Mouse (Mus musculus) megakaryocyte, embryonic 14.5 days (primary cell): ENCODE data around the gene Wnt16.

ENCODE experiments used
- FLI1 ChIP-seq: IDR thresholded peaks from 2 replicates; pipeline ENCODE4 v1.6.1; 2012; ENCODE audit warnings: low read length, inconsistent platforms, mixed read lengths
- GATA1 ChIP-seq: IDR thresholded peaks from 3 replicates; pipeline ENCODE4 v1.6.1; 2012; ENCODE audit warnings: mixed read lengths, low read length, inconsistent platforms, borderline replicate concordance

DNA sequence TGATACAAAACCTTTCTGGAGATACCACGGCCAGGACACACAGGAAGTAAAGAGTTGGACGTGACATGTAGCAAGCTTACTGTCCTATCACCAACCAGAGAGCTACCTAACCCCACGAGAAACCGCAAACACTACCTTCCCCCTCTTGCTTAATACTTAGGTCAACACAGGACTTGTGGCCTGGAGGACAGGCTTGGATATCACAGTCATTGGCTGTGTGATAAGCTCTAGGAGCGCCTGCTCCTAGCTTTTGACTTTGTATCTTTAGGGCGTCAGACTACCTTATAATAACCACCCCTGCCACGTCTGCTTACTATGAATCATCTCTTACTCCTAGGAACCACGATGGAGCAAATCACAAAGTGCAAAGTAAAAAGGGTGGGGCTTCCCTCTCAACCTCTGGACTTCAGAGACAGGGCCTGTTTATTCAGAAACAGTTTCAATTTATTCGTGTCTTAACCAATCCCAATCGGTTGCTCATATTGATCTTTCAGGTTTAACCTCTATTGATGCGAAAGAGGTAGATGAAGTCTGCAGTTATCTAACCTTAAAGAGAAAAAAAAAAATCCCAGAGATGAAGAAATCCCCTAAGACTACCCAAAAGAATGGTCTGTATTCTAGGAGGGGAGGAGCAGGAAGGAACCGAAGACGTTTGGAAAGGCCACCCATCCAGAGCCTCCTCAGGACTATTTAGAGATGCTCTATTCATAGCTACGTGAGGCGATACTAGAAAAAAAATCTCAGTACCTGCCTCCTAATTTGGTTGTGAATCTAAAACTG lies 51.9 kb downstream of the Wnt16 start:
- TF ChIP-seq FLI1 (no peak), GATA1 (no peak)
